Mouse (Mus musculus): Measurements from ENCODE around the gene Vil1.

- TF ChIP-seq POLR2A (IDR thresholded peaks at IDR 0.05; ENCODE audit: control insufficient read depth in 1 of 2, insufficient read depth in 1 of 2, low read depth in 1 of 2, low read length in 2 of 2, poor library complexity in 1 of 2) (no peak), ZC3H11A (IDR thresholded peaks at IDR 0.05; ENCODE audit: low read depth, low read length) (no peak), HCFC1 (IDR thresholded peaks at IDR 0.05; ENCODE audit: low read depth, low read length) (no peak), JUND (IDR thresholded peaks at IDR 0.05; ENCODE audit: low read depth, low read length) (no peak), CTCF (IDR thresholded peaks at IDR 0.05 in 2 of 3, conservative IDR thresholded peaks at IDR 0.05 in 1 of 3; ENCODE audit: control insufficient read depth in 1 of 3, insufficient read depth in 1 of 3, low read depth in 2 of 3, low read length in 3 of 3, poor library complexity in 1 of 3, severe bottlenecking in 1 of 3) (no peak), EP300 (IDR thresholded peaks at IDR 0.05; ENCODE audit: low read depth in 1 of 2, low read length in 2 of 2) (no peak), GABPA (IDR thresholded peaks at IDR 0.05; ENCODE audit: low read depth, low read length) (no peak)
Observed at GRCm38 (mm10) chr1:74434596-74434995, 25.4 kb downstream of the Vil1 start.

All from MEL (cell line).